Mouse (Mus musculus) hindbrain, embryonic 11.5 days (tissue): Measurements from ENCODE around the gene Casd1. TPM values are rescaled to one million over a fixed set of nuclear protein-coding genes. Genes with fewer than 3 reads are reported as not detected.
A peak's percentile ranks its signal among the peaks of the same experiment; 100 is the strongest.

ENCODE experiments used
- ATAC-seq: fragments of 200-750 bp; cut with Nextera tagmentation; 2 replicates; pipeline ENCODE4 v1.8.0; 2017; ENCODE audit warnings: mild to moderate bottlenecking, moderate TSS enrichment, moderate library complexity; ENCODE audit not compliant: low FRiP score
- DNase-seq: peaks from one replicate; pipeline ENCODE4 v3.0.0-alpha.2; 2015; ENCODE audit warnings: low spot score
- H3K27ac ChIP-seq: fragments of 300-500 bp; sonication (generic); 2 replicates; pipeline ENCODE4 v1.5.1; 2014; ENCODE audit warnings: mild to moderate bottlenecking, low read depth, low read length
- H3K27me3 ChIP-seq: fragments of 300-500 bp; sonication (generic); 2 replicates; pipeline ENCODE4 v1.6.1; 2014; ENCODE audit warnings: mild to moderate bottlenecking, low read length, moderate library complexity, mixed read lengths; ENCODE audit not compliant: control insufficient read depth, insufficient read depth
- H3K36me3 ChIP-seq: fragments of 300-500 bp; sonication (generic); 2 replicates; pipeline ENCODE4 v1.6.1; 2014; ENCODE audit warnings: mild to moderate bottlenecking, low read length, moderate library complexity, mixed read lengths; ENCODE audit not compliant: control insufficient read depth, insufficient read depth
- H3K4me1 ChIP-seq: fragments of 300-500 bp; sonication (generic); replicated peaks from 2 replicates; pipeline ENCODE4 v1.6.1; 2014; ENCODE audit warnings: low read length, mixed read lengths; ENCODE audit not compliant: control insufficient read depth, insufficient read depth
- H3K4me2 ChIP-seq: fragments of 300-500 bp; sonication (generic); replicated peaks from 2 replicates; pipeline ENCODE4 v1.6.1; 2014; ENCODE audit warnings: mild to moderate bottlenecking, low read depth, low read length
- H3K4me3 ChIP-seq: fragments of 300-500 bp; sonication (generic); 2 replicates; pipeline ENCODE4 v1.5.1; 2014; ENCODE audit warnings: low read depth, low read length
- H3K9ac ChIP-seq: fragments of 300-500 bp; sonication (generic); 2 replicates; pipeline ENCODE4 v1.6.1; 2014; ENCODE audit warnings: low read depth, low read length
- H3K9me3 ChIP-seq: fragments of 300-500 bp; sonication (generic); 2 replicates; pipeline ENCODE4 v1.6.1; 2016; ENCODE audit warnings: low read length; ENCODE audit not compliant: control insufficient read depth
- WGBS: fragments of 180-500 bp; shearing (Covaris S2); extraction: QIAGEN DNeasy Blood & Tissue Kit; methylation state at CpG from one replicate; pipeline ENCODE4 v1.1.7; 2014; 5-methylcytosine and 5-hydroxymethylcytosine counted together
- polyA plus RNA-seq: library from polyadenylated mRNA; unstranded; fragments of >200 nt; fragmentation: Nextera tagmentation; extraction: Ambion mirVana; gene quantifications from 2 replicates; pipeline ENCODE4 v1.2.1, GENCODE M21; 2014

The Casd1 gene
- 51.0 and 54.2 TPM in 2 replicates for polyA plus RNA-seq

GRCm38 (mm10) chr6:4600658-4601296 is at the start of gene Casd1:
TSS of gene Casd1 (plus strand) at chr6:4600839.
- 2% methylated on average over 45 of the region's 64 CpGs for WGBS
- no peaks in the 10 kb centered on the region for H3K9me3 ChIP-seq
- peak; percentile 85 for DNase-seq
- peak within 1 kb of the TSS; percentile 97 for H3K4me2 ChIP-seq
- ATAC-seq = peak; percentile 89
- H3K36me3 ChIP-seq = no peaks in the 10 kb centered on the region
- H3K27ac ChIP-seq = peak within 1 kb of the TSS; percentile 97
- H3K27me3 ChIP-seq = no peaks in the 10 kb centered on the region
- H3K9ac ChIP-seq = peak within 1 kb of the TSS; percentile 98
- peaks cover 3% of the 10 kb centered on the region; the same call in 1 of the 2 replicates for H3K4me1 ChIP-seq
- peak within 1 kb of the TSS; percentile 71 for H3K4me3 ChIP-seq

GRCm38 (mm10) chr6:4555366-4555765 is 45.3 kb upstream of the Casd1 start:
- 65% methylated on average over 6 of the region's 6 CpGs for WGBS
- peak; percentile 41; the same call in 1 of the 2 replicates for ATAC-seq

GRCm38 (mm10) chr6:4557086-4557485 is 43.6 kb upstream of the Casd1 start:
- DNase-seq (no peak), ATAC-seq (no peak)
- no peaks in the 10 kb centered on the region for H3K27me3 ChIP-seq
- no peaks in the 10 kb centered on the region for H3K36me3 ChIP-seq
- no peaks in the 10 kb centered on the region for H3K9me3 ChIP-seq
- no peak overlapping the region for H3K9ac ChIP-seq
- H3K4me2 ChIP-seq = no peak overlapping the region
- H3K4me1 ChIP-seq = peaks cover 2% of the 10 kb centered on the region; the same call in 1 of the 2 replicates
- H3K27ac ChIP-seq = no peak overlapping the region
- 74% methylated on average over 8 of the region's 8 CpGs for WGBS
- H3K4me3 ChIP-seq = no peak overlapping the region

More at GRCm38 (mm10) chr6:4555366-4555765, 45.3 kb upstream of the Casd1 start:
- Histone ChIP-seq H3K27me3 (no peaks in the 10 kb centered on the region), H3K9ac (no peak overlapping the region), H3K4me3 (no peak overlapping the region), H3K36me3 (no peaks in the 10 kb centered on the region), H3K27ac (no peak overlapping the region), H3K4me2 (no peak overlapping the region), H3K9me3 (no peaks in the 10 kb centered on the region), H3K4me1 (0 out of 2 replicates have a peak, but pooled peaks cover 2% of the 10 kb centered on the region)
- no peak for DNase-seq

- H3K36me3 ChIP-seq = no peaks in the 10 kb centered on the region
- WGBS = 9% methylated on average over 7 of the region's 7 CpGs
- no peak overlapping the region for H3K27ac ChIP-seq
- no peaks in the 10 kb centered on the region for H3K27me3 ChIP-seq
- H3K4me1 ChIP-seq = peaks cover 2% of the 10 kb centered on the region; the same call in 1 of the 2 replicates
- no peak overlapping the region for H3K4me2 ChIP-seq
- ATAC-seq (peak; percentile 74), DNase-seq (peak; percentile 66)
- H3K4me3 ChIP-seq = no peak overlapping the region
- H3K9me3 ChIP-seq = no peaks in the 10 kb centered on the region
- no peak overlapping the region for H3K9ac ChIP-seq
These were observed 43.0 kb upstream of the Casd1 start for GRCm38 (mm10) chr6:4557678-4558077.

- DNase-seq (no peak), ATAC-seq (no peak)
- Histone ChIP-seq H3K4me3 (no peak overlapping the region), H3K4me1 (no peaks in the 10 kb centered on the region; the same call in 1 of the 2 replicates), H3K9ac (no peak overlapping the region), H3K27me3 (no peaks in the 10 kb centered on the region), H3K9me3 (no peaks in the 10 kb centered on the region), H3K36me3 (no peaks in the 10 kb centered on the region), H3K27ac (no peak overlapping the region), H3K4me2 (no peak overlapping the region)
- 33% methylated on average over 11 of the region's 11 CpGs for WGBS
These were observed 39.5 kb upstream of the Casd1 start for GRCm38 (mm10) chr6:4561156-4561555.

- no peaks in the 10 kb centered on the region for H3K36me3 ChIP-seq
- no peaks in the 10 kb centered on the region for H3K9me3 ChIP-seq
- no peak overlapping the region for H3K9ac ChIP-seq
- no peak for DNase-seq
- H3K4me1 ChIP-seq = no peaks in the 10 kb centered on the region; the same call in 1 of the 2 replicates
- no peak overlapping the region for H3K4me3 ChIP-seq
- H3K4me2 ChIP-seq = no peak overlapping the region
- no peaks in the 10 kb centered on the region for H3K27me3 ChIP-seq
- no peak overlapping the region for H3K27ac ChIP-seq
- ATAC-seq = no peak
These were observed 39.0 kb upstream of the Casd1 start for GRCm38 (mm10) chr6:4561621-4562020.

GRCm38 (mm10) chr6:4562401-4562800 is 38.2 kb upstream of the Casd1 start:
- Histone ChIP-seq H3K4me1 (no peaks in the 10 kb centered on the region; the same call in 1 of the 2 replicates), H3K27ac (no peak overlapping the region), H3K4me3 (no peak overlapping the region), H3K27me3 (no peaks in the 10 kb centered on the region), H3K4me2 (no peak overlapping the region), H3K9ac (no peak overlapping the region), H3K36me3 (no peaks in the 10 kb centered on the region), H3K9me3 (no peaks in the 10 kb centered on the region)
- ATAC-seq = no peak
- WGBS = 68% methylated on average over 1 of the region's 1 CpGs
- no peak for DNase-seq

- Histone ChIP-seq H3K4me1 (no peaks in the 10 kb centered on the region; the same call in 1 of the 2 replicates), H3K4me3 (no peak overlapping the region), H3K27ac (no peak overlapping the region), H3K27me3 (no peaks in the 10 kb centered on the region), H3K9ac (no peak overlapping the region), H3K4me2 (no peak overlapping the region), H3K9me3 (no peaks in the 10 kb centered on the region), H3K36me3 (no peaks in the 10 kb centered on the region)
- 85% methylated on average over 5 of the region's 5 CpGs for WGBS
- DNase-seq = no peak
- ATAC-seq = no peak
These were observed 37.2 kb upstream of the Casd1 start for GRCm38 (mm10) chr6:4563477-4563876.

- H3K27ac ChIP-seq = no peak overlapping the region
- no peaks in the 10 kb centered on the region for H3K27me3 ChIP-seq
- no peak overlapping the region for H3K9ac ChIP-seq
- 73% methylated on average over 4 of the region's 4 CpGs for WGBS
- no peaks in the 10 kb centered on the region for H3K9me3 ChIP-seq
- H3K4me2 ChIP-seq = no peak overlapping the region
- ATAC-seq (no peak), DNase-seq (no peak)
- H3K4me1 ChIP-seq = no peaks in the 10 kb centered on the region
- H3K36me3 ChIP-seq = no peaks in the 10 kb centered on the region
- H3K4me3 ChIP-seq = no peak overlapping the region
These were observed 30.2 kb upstream of the Casd1 start for GRCm38 (mm10) chr6:4570412-4570811.
